Comparison of ENCODE assay signal across 8 mouse cellular contexts in the genomic region with DNA sequence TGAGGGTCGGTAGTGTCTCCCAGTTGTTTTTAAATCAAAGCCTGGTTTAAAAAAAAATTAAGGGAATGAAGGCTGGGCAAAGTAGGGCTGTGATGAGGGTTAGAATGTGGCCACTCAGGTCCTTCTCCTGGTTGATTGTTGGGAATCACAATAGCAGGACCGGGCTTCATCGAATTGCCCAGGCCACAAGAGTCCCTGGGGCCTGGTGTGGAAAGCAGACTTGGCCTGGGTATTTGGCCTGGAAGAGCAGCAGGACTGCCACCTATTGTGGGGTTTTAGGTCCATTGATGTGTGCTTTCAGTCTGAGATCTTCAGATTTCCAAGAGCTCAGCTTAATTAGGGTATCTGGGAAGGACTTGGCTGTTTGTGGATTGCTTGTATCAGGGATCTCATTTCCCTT. TPM values are rescaled to one million over a fixed set of nuclear protein-coding genes. Genes with fewer than 3 reads are reported as not detected.
DNase-seq lines count a peak whose midpoint lies in the region; ATAC-seq lines count a peak whose summit lies in the region.

No protein-coding gene starts in this region.

- no peak for ATAC-seq in forebrain, embryonic 12.5 days (ENCODE audit: low FRiP score)
- no peak for ATAC-seq in liver, embryonic 13.5 days (ENCODE audit: low read depth)

- no peak overlapping the region for H3K27ac ChIP-seq in forebrain, embryonic 12.5 days
- peak overlapping the region; percentile 58 for H3K27ac ChIP-seq in liver, embryonic 13.5 days

- no peaks in the 10 kb centered on the region for H3K9me3 ChIP-seq in forebrain, embryonic 12.5 days
- H3K9me3 ChIP-seq in liver, embryonic 13.5 days (replicated peaks), result no peaks in the 10 kb centered on the region

- H3K9ac ChIP-seq in forebrain, embryonic 12.5 days, result peak overlapping the region; percentile 83
- H3K9ac ChIP-seq in liver, embryonic 13.5 days, result peak overlapping the region; percentile 79

- H3K36me3 ChIP-seq in forebrain, embryonic 12.5 days (replicated peaks), result peaks cover 20% of the 10 kb centered on the region
- H3K36me3 ChIP-seq in liver, embryonic 13.5 days, result peaks cover 16% of the 10 kb centered on the region

- peak; percentile 54 for DNase-seq in cerebellum, adult 9-10 months
- DNase-seq in cerebellum, postnatal 4 days (ENCODE audit: low spot score in 2 of 2), result no peak
- peak; percentile 34 for DNase-seq in 416B (ENCODE audit: low read depth)
- DNase-seq in liver, embryonic 13.5 days, result no peak
- no peak for DNase-seq in right cerebral cortex, postnatal 25 days
- DNase-seq in spleen, postnatal 36 days (ENCODE audit: low spot score in 2 of 2), result no peak
- DNase-seq in layer of hippocampus, adult 18-20 months (ENCODE audit: low spot score in 2 of 2), result no peak

- peak overlapping the region; percentile 88 for H3K4me2 ChIP-seq in forebrain, embryonic 12.5 days
- H3K4me2 ChIP-seq in liver, embryonic 13.5 days, result peak overlapping the region; percentile 99

- peak overlapping the region; percentile 62 for H3K4me3 ChIP-seq in forebrain, embryonic 12.5 days (replicated peaks)
- H3K4me3 ChIP-seq in liver, embryonic 13.5 days (replicated peaks), result peak overlapping the region; percentile 80

- H3K27me3 ChIP-seq in forebrain, embryonic 12.5 days, result no peaks in the 10 kb centered on the region
- H3K27me3 ChIP-seq in liver, embryonic 13.5 days, result no peaks in the 10 kb centered on the region

- WGBS in forebrain, embryonic 12.5 days, result 39% methylated on average over 3 of the region's 3 CpGs
- WGBS in liver, embryonic 13.5 days (ENCODE audit: insufficient replicate concordance), result 49% methylated on average over 3 of the region's 3 CpGs

- peaks cover 40% of the 10 kb centered on the region for H3K4me1 ChIP-seq in forebrain, embryonic 12.5 days
- peaks cover 49% of the 10 kb centered on the region for H3K4me1 ChIP-seq in liver, embryonic 13.5 days (replicated peaks)

RNA-seq across cellular contexts. Expression of gene Tef, which starts 10.1 kb away (rescaled TPM):
- 25.8 and 27.2 TPM in 2 replicates for polyA plus RNA-seq in forebrain, embryonic 12.5 days (2016; fragmentation: Nextera tagmentation; extraction: Ambion mirVana)
- polyA plus RNA-seq in liver, embryonic 13.5 days (2015; fragmentation: Nextera tagmentation; extraction: Ambion mirVana), result 4.5 and 5.9 TPM in 2 replicates
- total RNA-seq in layer of hippocampus, adult 18-20 months (2021), result 100 to 1,000 TPM; 293 to 297 TPM

RNA-seq across cellular contexts. Expression of gene Tob2, which starts 46.3 kb away (rescaled TPM):
- polyA plus RNA-seq in forebrain, embryonic 12.5 days (2016; fragmentation: Nextera tagmentation; extraction: Ambion mirVana), result 24.4 and 24.8 TPM in 2 replicates
- 9.0 and 11.9 TPM in 2 replicates for polyA plus RNA-seq in liver, embryonic 13.5 days (2015; fragmentation: Nextera tagmentation; extraction: Ambion mirVana)
- total RNA-seq in layer of hippocampus, adult 18-20 months (2021), result 10 to 100 TPM; 33.8 to 45.2 TPM

RNA-seq across cellular contexts. Expression of gene Phf5a, which starts 59.4 kb away (rescaled TPM):
- 138 and 140 TPM in 2 replicates for polyA plus RNA-seq in forebrain, embryonic 12.5 days (2016; fragmentation: Nextera tagmentation; extraction: Ambion mirVana)
- polyA plus RNA-seq in liver, embryonic 13.5 days (2015; fragmentation: Nextera tagmentation; extraction: Ambion mirVana), result 132 and 139 TPM in 2 replicates
- total RNA-seq in layer of hippocampus, adult 18-20 months (2021), result 10 to 100 TPM; 34.3 to 36.2 TPM

RNA-seq across cellular contexts. Expression of gene Aco2, which starts 59.8 kb away (rescaled TPM):
- 184 and 185 TPM in 2 replicates for polyA plus RNA-seq in forebrain, embryonic 12.5 days (2016; fragmentation: Nextera tagmentation; extraction: Ambion mirVana)
- 105 and 122 TPM in 2 replicates for polyA plus RNA-seq in liver, embryonic 13.5 days (2015; fragmentation: Nextera tagmentation; extraction: Ambion mirVana)
- 100 to 1,000 TPM; 452 to 460 TPM for total RNA-seq in layer of hippocampus, adult 18-20 months (2021)

Comparison
In these comparisons a context has a peak if more than half of its experiments do, and no peak if none do; other contexts are left out.
1. DNase-seq: peak in cerebellum, adult 9-10 months (single experiment) and 416B (single experiment); none in cerebellum, postnatal 4 days (0 of 2), liver, embryonic 13.5 days (single experiment), right cerebral cortex, postnatal 25 days (single experiment), spleen, postnatal 36 days (0 of 2) and layer of hippocampus, adult 18-20 months (0 of 2).